In genomic region chr6:50518371-50518770, GRCm38 (mm10) we compare ENCODE assay signal across 16 mouse cellular contexts.
"Had no signal": no experiment of that assay in that cellular context is flagged by ENCODE, and none has a peak within 500 bp of the region (broad histone marks: within the 10 kb centered on the region; RNA-seq: fewer than 3 reads in every experiment).

No protein-coding gene starts in this region.

- ATAC-seq: forebrain, postnatal 0 days; hindbrain, postnatal 0 days; intestine, embryonic 16.5 days had no signal

- DNase-seq: forebrain, postnatal 0 days; gastrocnemius, postnatal 14 days; gastrocnemius, postnatal 36 days; heart, adult 18-20 months; heart, postnatal 14 days; heart, postnatal 36 days; kidney, adult 11 months; kidney, adult 2 months; kidney, adult 9 months; kidney, postnatal 14 days; kidney, postnatal 36 days; layer of hippocampus, adult 9-11 months; layer of hippocampus, postnatal 36 days; liver had no signal
